Mouse (Mus musculus) liver, embryonic 11.5 days (tissue): Measurements from ENCODE around the gene Arid3c. TPM values are rescaled to one million over a fixed set of nuclear protein-coding genes. Genes with fewer than 3 reads are reported as not detected.

ENCODE experiments used
- ATAC-seq: fragments of 200-750 bp; cut with Nextera tagmentation; replicated peaks from 2 replicates; pipeline ENCODE4 v1.8.0; 2017; ENCODE audit warnings: moderate number of reproducible peaks, mild to moderate bottlenecking, moderate TSS enrichment, moderate library complexity; ENCODE audit not compliant: low FRiP score
- DNase-seq: peaks from one replicate; pipeline ENCODE4 v3.0.0-alpha.2; 2017; ENCODE audit warnings: low spot score
- H3K27ac ChIP-seq: fragments of 300-500 bp; sonication (generic); 2 replicates; pipeline ENCODE4 v1.5.1; 2014; ENCODE audit warnings: mild to moderate bottlenecking, low read depth, low read length, control low read depth
- H3K27me3 ChIP-seq: fragments of 300-500 bp; sonication (generic); replicated peaks from 2 replicates; pipeline ENCODE4 v1.6.1; 2014; ENCODE audit warnings: low read length, mixed read lengths; ENCODE audit not compliant: control insufficient read depth, insufficient read depth
- H3K36me3 ChIP-seq: fragments of 300-500 bp; sonication (generic); 2 replicates; pipeline ENCODE4 v1.6.1; 2014; ENCODE audit warnings: mild to moderate bottlenecking, low read length, moderate library complexity, mixed read lengths; ENCODE audit not compliant: control insufficient read depth, insufficient read depth
- H3K4me1 ChIP-seq: fragments of 300-500 bp; sonication (generic); replicated peaks from 2 replicates; pipeline ENCODE4 v1.6.1; 2014; ENCODE audit warnings: low read length, mixed read lengths; ENCODE audit not compliant: control insufficient read depth, insufficient read depth
- H3K4me2 ChIP-seq: fragments of 300-500 bp; sonication (generic); 2 replicates; pipeline ENCODE4 v1.6.1; 2014; ENCODE audit warnings: mild to moderate bottlenecking, control low read depth, moderate library complexity
- H3K4me3 ChIP-seq: fragments of 300-500 bp; sonication (generic); 2 replicates; pipeline ENCODE4 v1.5.1; 2014; ENCODE audit warnings: low read depth, low read length, control low read depth
- H3K9ac ChIP-seq: fragments of 300-500 bp; sonication (generic); 2 replicates; pipeline ENCODE4 v1.6.1; 2014; ENCODE audit warnings: low read depth, low read length, control low read depth
- H3K9me3 ChIP-seq: fragments of 300-500 bp; sonication (generic); 2 replicates; pipeline ENCODE4 v1.6.1; 2016; ENCODE audit warnings: low read length, inconsistent platforms, mixed read lengths; ENCODE audit not compliant: control insufficient read depth
- WGBS: fragments of 180-500 bp; shearing (Covaris S2); extraction: QIAGEN DNeasy Blood & Tissue Kit; methylation state at CpG from one replicate; pipeline ENCODE4 v1.1.7; 2014; 5-methylcytosine and 5-hydroxymethylcytosine counted together
- polyA plus RNA-seq: library from polyadenylated mRNA; unstranded; fragments of >200 nt; fragmentation: Nextera tagmentation; extraction: Ambion mirVana; gene quantifications from 2 replicates; pipeline ENCODE4 v1.2.1, GENCODE M21; 2014

Gene Arid3c
- polyA plus RNA-seq, 1 experiment from 2014 or later, result not detected

GRCm38 (mm10) chr4:41682789-41683188 lies 48.2 kb downstream of the Arid3c start:
- H3K4me3 ChIP-seq, result no peak overlapping the region
- peak overlapping the region; percentile 26 for H3K27ac ChIP-seq
- ATAC-seq (no peak), DNase-seq (no peak)
- H3K4me1 ChIP-seq, result peaks cover 9% of the 10 kb centered on the region
- WGBS, result 16% methylated on average over 6 of the region's 6 CpGs
- peaks cover 25% of the 10 kb centered on the region for H3K27me3 ChIP-seq
- H3K9me3 ChIP-seq, result no peaks in the 10 kb centered on the region
- no peak overlapping the region for H3K9ac ChIP-seq
- no peak overlapping the region for H3K4me2 ChIP-seq
- no peaks in the 10 kb centered on the region for H3K36me3 ChIP-seq

DNA sequence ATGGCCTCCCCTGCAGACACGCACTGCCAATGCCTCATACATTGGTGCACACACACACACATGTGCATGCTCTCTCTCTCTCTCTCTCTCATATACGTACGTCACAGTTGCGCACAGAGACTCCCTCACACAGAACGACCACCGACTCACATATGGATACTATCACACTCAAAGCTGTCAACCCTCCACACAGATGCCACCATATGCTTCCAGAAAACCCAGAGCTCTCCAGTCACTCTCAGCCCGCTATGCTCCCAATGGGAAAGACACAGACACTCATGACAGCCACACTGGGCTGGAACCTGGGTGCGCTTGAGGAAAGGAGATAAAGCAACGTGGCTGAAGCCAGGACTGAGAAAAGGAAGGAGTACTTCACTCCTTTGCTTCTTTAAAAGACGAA lies 49.0 kb downstream of the Arid3c start:
- Histone ChIP-seq H3K4me1 (peaks cover 9% of the 10 kb centered on the region), H3K9ac (no peak overlapping the region), H3K4me2 (no peak overlapping the region), H3K9me3 (no peaks in the 10 kb centered on the region), H3K36me3 (no peaks in the 10 kb centered on the region), H3K27me3 (peaks cover 26% of the 10 kb centered on the region), H3K4me3 (no peak overlapping the region), H3K27ac (no peak overlapping the region)
- DNase-seq (no peak), ATAC-seq (no peak)
- 67% methylated on average over 10 of the region's 10 CpGs for WGBS

- DNase-seq (no peak), ATAC-seq (no peak)
- Histone ChIP-seq H3K4me1 (peaks cover 13% of the 10 kb centered on the region), H3K36me3 (no peaks in the 10 kb centered on the region), H3K27me3 (peaks cover 31% of the 10 kb centered on the region), H3K4me2 (no peak overlapping the region), H3K9me3 (no peaks in the 10 kb centered on the region), H3K9ac (no peak overlapping the region), H3K4me3 (no peak overlapping the region), H3K27ac (no peak overlapping the region)
- whole genome bisulfite sequencing, result 65% methylated on average over 4 of the region's 4 CpGs
Observed at GRCm38 (mm10) chr4:41681176-41681575, 49.8 kb downstream of the Arid3c start.

GRCm38 (mm10) chr4:41679291-41679690 lies 51.7 kb downstream of the Arid3c start:
- H3K27ac ChIP-seq, result peak overlapping the region; percentile 34; the same call in 1 of the 2 replicates
- no peaks in the 10 kb centered on the region for H3K9me3 ChIP-seq
- no peaks in the 10 kb centered on the region for H3K36me3 ChIP-seq
- ATAC-seq (no peak), DNase-seq (no peak)
- H3K27me3 ChIP-seq, result peaks cover 37% of the 10 kb centered on the region
- H3K4me1 ChIP-seq, result peaks cover 16% of the 10 kb centered on the region
- WGBS, result 57% methylated on average over 2 of the region's 2 CpGs
- H3K9ac ChIP-seq, result no peak overlapping the region
- no peak overlapping the region for H3K4me2 ChIP-seq
- H3K4me3 ChIP-seq, result no peak overlapping the region

- H3K27ac ChIP-seq, result no peak overlapping the region
- DNase-seq, result no peak
- peaks cover 16% of the 10 kb centered on the region for H3K4me1 ChIP-seq
- no peak overlapping the region for H3K4me3 ChIP-seq
- no peak overlapping the region for H3K9ac ChIP-seq
- ATAC-seq, result no peak
- 61% methylated on average over 6 of the region's 6 CpGs for WGBS
- H3K9me3 ChIP-seq, result no peaks in the 10 kb centered on the region
- H3K36me3 ChIP-seq, result no peaks in the 10 kb centered on the region
- H3K27me3 ChIP-seq, result peaks cover 38% of the 10 kb centered on the region
- no peak overlapping the region for H3K4me2 ChIP-seq
Observed at GRCm38 (mm10) chr4:41678863-41679262, 52.1 kb downstream of the Arid3c start.

- 51% methylated on average over 13 of the region's 13 CpGs for WGBS
- ATAC-seq, result no peak
Observed at GRCm38 (mm10) chr4:41677006-41677629, 53.8 kb downstream of the Arid3c start.

DNA sequence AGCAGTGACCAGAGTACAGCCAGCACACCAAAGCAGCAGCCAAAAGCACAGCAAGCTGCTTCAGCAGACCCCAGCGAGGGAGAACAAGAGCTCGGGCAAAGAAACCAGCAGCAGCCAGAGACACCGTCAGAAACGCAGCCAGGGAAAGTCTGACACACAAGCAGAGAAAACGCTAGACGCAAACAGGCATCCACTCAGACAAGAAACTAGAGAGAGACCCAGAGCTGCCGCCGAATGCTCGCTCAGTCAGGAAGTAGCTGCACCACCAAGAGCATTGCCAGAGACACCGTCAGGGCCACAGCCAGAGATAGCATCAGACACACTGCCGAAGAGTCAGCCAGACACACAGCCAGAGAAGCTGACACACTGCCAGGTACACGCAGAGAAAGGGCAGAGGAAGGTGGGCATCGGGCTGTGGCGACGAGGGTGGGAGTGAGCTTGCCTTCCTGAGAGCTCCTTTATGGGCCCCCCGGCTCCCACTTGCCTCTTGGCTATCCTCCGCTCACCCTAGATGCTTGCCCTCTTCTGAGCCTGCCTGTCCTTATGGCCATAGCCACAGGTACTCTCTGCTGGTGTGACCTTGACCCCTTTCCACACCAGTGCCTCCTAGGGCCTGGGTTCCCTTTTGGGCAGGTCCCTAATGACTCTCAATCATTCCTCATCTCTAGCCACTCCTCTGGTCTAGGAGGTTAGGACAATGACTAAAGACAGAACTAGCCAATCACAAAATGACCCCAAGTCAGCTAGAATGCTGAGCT lies 54.5 kb downstream of the Arid3c start:
- peaks cover 26% of the 10 kb centered on the region for H3K4me1 ChIP-seq
- no peaks in the 10 kb centered on the region for H3K9me3 ChIP-seq
- DNase-seq, result no peak
- H3K9ac ChIP-seq, result no peak overlapping the region
- H3K36me3 ChIP-seq, result no peaks in the 10 kb centered on the region
- no peak overlapping the region; the same call in 1 of the 2 replicates for H3K27ac ChIP-seq
- peaks cover 37% of the 10 kb centered on the region for H3K27me3 ChIP-seq
- no peak overlapping the region for H3K4me3 ChIP-seq
- ATAC-seq, result no peak
- no peak overlapping the region for H3K4me2 ChIP-seq
- WGBS, result 39% methylated on average over 17 of the region's 17 CpGs

More at GRCm38 (mm10) chr4:41677006-41677629, 53.8 kb downstream of the Arid3c start:
- DNase-seq, result no peak
- Histone ChIP-seq H3K4me1 (peaks cover 21% of the 10 kb centered on the region), H3K9ac (no peak overlapping the region), H3K9me3 (no peaks in the 10 kb centered on the region), H3K4me3 (no peak overlapping the region), H3K4me2 (no peak overlapping the region), H3K36me3 (no peaks in the 10 kb centered on the region), H3K27ac (no peak overlapping the region), H3K27me3 (peaks cover 40% of the 10 kb centered on the region)
